Mouse (Mus musculus): ENCODE measurements at regions not wholly inside any gene's neighbourhood (a gene's known extent, or its start where the extent isn't known, plus 50 kb on each side); places are given as distances from the start of the nearest gene placed in this dataset.

GRCm38 (mm10) chr9:33800763-33801162, 684.9 kb upstream of the Kirrel3 start:
- Histone ChIP-seq H3K27ac (no peak overlapping the region), H3K9me3 (no peaks in the 10 kb centered on the region), H3K4me1 (replicated peaks) (no peaks in the 10 kb centered on the region), H3K4me3 (replicated peaks) (no peak overlapping the region), H3K4me2 (replicated peaks) (no peak overlapping the region), H3K9ac (replicated peaks) (no peak overlapping the region), H3K36me3 (no peaks in the 10 kb centered on the region), H3K27me3 (no peaks in the 10 kb centered on the region)
- no peak for ATAC-seq
- WGBS = 67% methylated on average over 1 of the region's 1 CpGs

GRCm38 (mm10) chr9:33814739-33815368, 670.8 kb upstream of the Kirrel3 start:
- Histone ChIP-seq H3K27me3 (no peaks in the 10 kb centered on the region), H3K9me3 (no peaks in the 10 kb centered on the region), H3K4me3 (replicated peaks) (no peak overlapping the region), H3K36me3 (no peaks in the 10 kb centered on the region), H3K27ac (no peak overlapping the region), H3K4me1 (replicated peaks) (no peaks in the 10 kb centered on the region), H3K9ac (replicated peaks) (no peak overlapping the region), H3K4me2 (replicated peaks) (no peak overlapping the region)
- no peak for ATAC-seq
- 67% methylated on average over 5 of the region's 5 CpGs for WGBS

- no peaks in the 10 kb centered on the region for H3K9me3 ChIP-seq
- no peaks in the 10 kb centered on the region for H3K4me1 ChIP-seq (replicated peaks)
- H3K36me3 ChIP-seq = no peaks in the 10 kb centered on the region
- H3K9ac ChIP-seq (replicated peaks) = no peak overlapping the region
- ATAC-seq = no peak
- WGBS = 89% methylated on average over 9 of the region's 9 CpGs
- H3K4me3 ChIP-seq (replicated peaks) = no peak overlapping the region
- no peak overlapping the region for H3K27ac ChIP-seq
- no peaks in the 10 kb centered on the region for H3K27me3 ChIP-seq
- no peak overlapping the region for H3K4me2 ChIP-seq (replicated peaks)
These were observed 662.9 kb upstream of the Kirrel3 start for GRCm38 (mm10) chr9:33822574-33823394.

GRCm38 (mm10) chr9:33826116-33826515, 659.6 kb upstream of the Kirrel3 start:
- 58% methylated on average over 4 of the region's 4 CpGs for WGBS
- H3K9me3 ChIP-seq = no peaks in the 10 kb centered on the region
- H3K9ac ChIP-seq (replicated peaks) = no peak overlapping the region

GRCm38 (mm10) chr9:33827409-33827808, 658.3 kb upstream of the Kirrel3 start:
- Histone ChIP-seq H3K36me3 (no peaks in the 10 kb centered on the region), H3K27ac (no peak overlapping the region), H3K27me3 (no peaks in the 10 kb centered on the region), H3K4me3 (replicated peaks) (no peak overlapping the region), H3K9me3 (no peaks in the 10 kb centered on the region), H3K4me1 (replicated peaks) (no peaks in the 10 kb centered on the region), H3K4me2 (replicated peaks) (no peak overlapping the region), H3K9ac (replicated peaks) (no peak overlapping the region)
- WGBS = 89% methylated on average over 2 of the region's 2 CpGs
- no peak for ATAC-seq

More at GRCm38 (mm10) chr9:33826116-33826515, 659.6 kb upstream of the Kirrel3 start:
- no peak for ATAC-seq
- no peak overlapping the region for H3K4me2 ChIP-seq (replicated peaks)
- no peaks in the 10 kb centered on the region for H3K4me1 ChIP-seq (replicated peaks)
- no peak overlapping the region for H3K27ac ChIP-seq
- no peaks in the 10 kb centered on the region for H3K36me3 ChIP-seq
- no peak overlapping the region for H3K4me3 ChIP-seq (replicated peaks)
- no peaks in the 10 kb centered on the region for H3K27me3 ChIP-seq

- Histone ChIP-seq H3K27me3 (no peaks in the 10 kb centered on the region), H3K4me2 (replicated peaks) (no peak overlapping the region), H3K27ac (no peak overlapping the region), H3K36me3 (no peaks in the 10 kb centered on the region), H3K9ac (replicated peaks) (no peak overlapping the region), H3K4me1 (replicated peaks) (no peaks in the 10 kb centered on the region), H3K4me3 (replicated peaks) (no peak overlapping the region), H3K9me3 (no peaks in the 10 kb centered on the region)
- WGBS = 54% methylated on average over 1 of the region's 1 CpGs
- ATAC-seq = no peak
These were observed 647.9 kb upstream of the Kirrel3 start for GRCm38 (mm10) chr9:33837666-33838380.

GRCm38 (mm10) chr9:33849623-33850022, 636.1 kb upstream of the Kirrel3 start:
- H3K27ac ChIP-seq = no peak overlapping the region
- H3K9me3 ChIP-seq = no peaks in the 10 kb centered on the region
- WGBS = 65% methylated on average over 5 of the region's 5 CpGs
- ATAC-seq = peak; percentile 60; the same call in 1 of the 2 replicates
- H3K4me3 ChIP-seq (replicated peaks) = no peak overlapping the region
- no peaks in the 10 kb centered on the region for H3K36me3 ChIP-seq
- H3K4me1 ChIP-seq (replicated peaks) = no peaks in the 10 kb centered on the region
- H3K4me2 ChIP-seq (replicated peaks) = no peak overlapping the region
- no peak overlapping the region for H3K9ac ChIP-seq (replicated peaks)
- no peaks in the 10 kb centered on the region for H3K27me3 ChIP-seq

- 69% methylated on average over 7 of the region's 7 CpGs for WGBS
- no peaks in the 10 kb centered on the region for H3K36me3 ChIP-seq
- no peak for ATAC-seq
These were observed 635.7 kb upstream of the Kirrel3 start for GRCm38 (mm10) chr9:33850024-33850423.

GRCm38 (mm10) chr9:33850993-33851392, 634.7 kb upstream of the Kirrel3 start:
- Histone ChIP-seq H3K9me3 (no peaks in the 10 kb centered on the region), H3K4me3 (replicated peaks) (no peak overlapping the region), H3K9ac (replicated peaks) (no peak overlapping the region), H3K4me2 (replicated peaks) (no peak overlapping the region), H3K27ac (no peak overlapping the region), H3K36me3 (no peaks in the 10 kb centered on the region), H3K27me3 (no peaks in the 10 kb centered on the region), H3K4me1 (replicated peaks) (no peaks in the 10 kb centered on the region)
- no peak for ATAC-seq

More at GRCm38 (mm10) chr9:33850024-33850423, 635.7 kb upstream of the Kirrel3 start:
- Histone ChIP-seq H3K4me2 (replicated peaks) (no peak overlapping the region), H3K27me3 (no peaks in the 10 kb centered on the region), H3K4me1 (replicated peaks) (no peaks in the 10 kb centered on the region), H3K4me3 (replicated peaks) (no peak overlapping the region), H3K9ac (replicated peaks) (no peak overlapping the region), H3K27ac (no peak overlapping the region), H3K9me3 (no peaks in the 10 kb centered on the region)

GRCm38 (mm10) chr9:33856169-33856568, 629.5 kb upstream of the Kirrel3 start:
- Histone ChIP-seq H3K4me3 (replicated peaks) (no peak overlapping the region), H3K9ac (replicated peaks) (no peak overlapping the region), H3K4me1 (replicated peaks) (no peaks in the 10 kb centered on the region), H3K36me3 (no peaks in the 10 kb centered on the region), H3K27ac (no peak overlapping the region), H3K4me2 (replicated peaks) (no peak overlapping the region), H3K9me3 (no peaks in the 10 kb centered on the region), H3K27me3 (no peaks in the 10 kb centered on the region)
- WGBS = 43% methylated on average over 2 of the region's 2 CpGs
- ATAC-seq = no peak

GRCm38 (mm10) chr9:33858511-33858910, 627.2 kb upstream of the Kirrel3 start:
- no peaks in the 10 kb centered on the region for H3K4me1 ChIP-seq (replicated peaks)
- no peak overlapping the region for H3K4me2 ChIP-seq (replicated peaks)
- no peaks in the 10 kb centered on the region for H3K27me3 ChIP-seq
- ATAC-seq = no peak
- no peak overlapping the region for H3K9ac ChIP-seq (replicated peaks)
- 76% methylated on average over 5 of the region's 5 CpGs for WGBS
- no peak overlapping the region for H3K4me3 ChIP-seq (replicated peaks)
- H3K36me3 ChIP-seq = no peaks in the 10 kb centered on the region
- H3K27ac ChIP-seq = no peak overlapping the region
- H3K9me3 ChIP-seq = 0 out of 2 replicates have a peak, but pooled peaks cover 7% of the 10 kb centered on the region

- H3K27me3 ChIP-seq = no peaks in the 10 kb centered on the region
- no peaks in the 10 kb centered on the region for H3K36me3 ChIP-seq
- H3K4me2 ChIP-seq (replicated peaks) = no peak overlapping the region
- no peaks in the 10 kb centered on the region for H3K9me3 ChIP-seq
- no peak overlapping the region for H3K4me3 ChIP-seq (replicated peaks)
- 87% methylated on average over 5 of the region's 5 CpGs for WGBS
- no peak for ATAC-seq
- H3K9ac ChIP-seq (replicated peaks) = no peak overlapping the region
- H3K4me1 ChIP-seq (replicated peaks) = no peaks in the 10 kb centered on the region
- no peak overlapping the region for H3K27ac ChIP-seq
These were observed 617.0 kb upstream of the Kirrel3 start for GRCm38 (mm10) chr9:33868666-33869065.
